Mouse (Mus musculus): ENCODE data around the gene Klk5. TPM values are rescaled to one million over a fixed set of nuclear protein-coding genes. Genes with fewer than 3 reads are reported as not detected.

Gene Klk5
- total and polyA plus RNA-seq, 3 experiments, result not detected

- no peak for DNase-seq
Measured at GRCm38 (mm10) chr7:43876444-43876843, 34.7 kb downstream of the Klk5 start.

DNA sequence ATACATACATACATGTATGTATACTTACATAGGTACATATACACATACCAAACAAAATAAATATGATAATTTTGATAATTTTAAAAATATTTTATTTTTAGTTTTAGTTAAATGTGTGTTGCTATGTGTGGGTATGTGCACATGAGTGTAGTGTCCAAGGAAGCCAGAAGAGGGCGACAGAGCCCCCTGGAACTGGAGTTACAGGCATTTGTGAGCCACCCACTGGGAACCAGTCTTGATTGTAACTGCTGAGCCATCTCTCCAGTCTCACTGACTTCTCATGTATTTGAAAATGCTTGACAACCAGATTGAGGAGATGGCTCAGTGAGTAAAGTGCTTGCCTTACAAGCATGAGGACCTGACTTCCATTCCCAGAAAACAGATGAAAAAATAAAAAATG, 36.5 kb downstream of the Klk5 start:
- no peak for DNase-seq

DNA sequence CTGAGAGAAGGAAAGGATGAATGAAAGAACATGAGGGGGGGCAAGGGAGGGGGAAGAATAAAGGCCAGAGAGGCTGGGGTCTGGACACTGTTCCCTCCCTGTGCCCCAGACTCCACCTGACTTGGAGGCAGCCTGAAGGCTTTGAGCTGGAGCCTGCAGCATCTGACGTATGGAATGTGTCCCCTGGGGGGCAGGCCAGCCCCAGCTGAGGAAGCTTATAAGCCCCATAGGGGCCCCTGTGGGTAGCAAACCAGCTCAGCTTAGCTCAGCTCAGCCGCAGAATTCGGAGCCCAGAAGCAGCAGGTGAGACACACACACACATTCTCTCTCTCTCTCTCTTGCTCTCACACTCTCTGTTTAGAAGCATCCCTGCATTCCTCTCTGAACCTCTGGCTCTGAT, 39.1 kb downstream of the Klk5 start, which contains the start of gene Klk4:
Gene Klk4, plus strand, starts transcription at position 249 of the 400 bp plus-strand sequence.
- DNase-seq, result no peak

- DNase-seq, result no peak
Measured at GRCm38 (mm10) chr7:43882346-43882745, 40.6 kb downstream of the Klk5 start.

GRCm38 (mm10) chr7:43882811-43883210, 41.0 kb downstream of the Klk5 start:
- no peak for DNase-seq

DNA sequence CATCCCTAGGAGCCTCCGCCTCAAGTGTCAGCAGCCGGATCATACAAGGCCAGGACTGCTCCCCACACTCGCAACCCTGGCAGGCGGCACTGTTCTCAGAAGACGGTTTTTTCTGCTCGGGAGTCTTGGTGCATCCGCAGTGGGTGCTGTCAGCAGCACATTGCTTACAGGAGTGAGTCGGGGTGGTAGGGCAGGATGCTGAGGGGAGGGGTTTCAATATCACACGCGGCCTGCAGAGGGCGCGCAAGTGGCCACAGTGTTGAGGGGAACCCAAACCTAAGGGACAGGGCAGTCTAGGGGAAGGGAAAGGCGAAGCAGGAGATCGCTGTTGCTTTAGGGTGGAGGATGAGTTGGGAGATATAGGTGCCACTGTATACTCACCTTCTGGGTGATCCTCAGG, 41.8 kb downstream of the Klk5 start:
- DNase-seq, result peak; percentile 37

DNA sequence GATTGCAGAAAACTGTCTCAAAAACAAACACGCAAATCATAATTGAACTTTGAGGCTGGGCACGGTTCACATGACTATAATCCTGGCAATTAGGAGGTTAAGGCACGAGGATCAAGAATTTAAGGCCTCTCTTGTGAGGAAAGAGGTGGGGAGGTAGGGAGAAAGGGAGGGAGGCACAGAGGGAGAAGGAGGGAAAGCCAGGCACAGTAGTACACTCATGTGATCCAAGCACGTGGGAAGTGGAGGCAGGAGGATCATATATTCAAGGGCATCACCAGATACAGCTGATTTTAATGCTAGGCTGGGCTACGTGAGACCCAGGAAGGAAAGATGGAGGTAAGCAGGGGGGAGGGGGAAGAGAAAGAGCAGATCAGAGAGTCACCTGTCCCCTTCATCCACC, 49.6 kb downstream of the Klk5 start:
- no peak for DNase-seq

DNA sequence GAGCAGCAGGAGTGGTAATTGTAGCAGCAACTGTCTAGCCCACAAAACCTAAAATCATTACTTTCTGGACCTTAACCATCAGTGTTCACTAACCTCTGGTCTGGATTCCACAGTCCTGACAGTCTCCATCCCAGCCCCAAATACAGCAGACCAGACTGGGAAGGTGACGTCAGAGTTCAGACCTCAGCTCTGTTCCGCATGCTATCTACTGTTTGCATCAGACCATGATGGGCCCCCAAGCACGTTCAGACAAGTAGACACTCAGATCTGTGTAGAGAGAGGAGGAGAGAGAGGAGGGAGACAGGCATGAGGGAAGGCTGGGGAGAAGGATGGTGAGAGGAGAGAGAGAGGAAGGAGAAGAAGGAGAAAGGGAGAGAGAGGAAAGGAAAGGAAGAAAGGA, 50.0 kb downstream of the Klk5 start:
- DNase-seq, result no peak

- peak; percentile 84 for DNase-seq
Measured at GRCm38 (mm10) chr7:43894836-43895235, 53.1 kb downstream of the Klk5 start.

Other genes with a start within 250 kb of the Klk5 start
- not detected for gene Zfp819, start 234.8 kb upstream of the Klk5 start, total RNA-seq (2021)
- gene Zfp819, start 234.8 kb upstream of the Klk5 start, polyA plus RNA-seq (2012; rRNA removed), result not detected in 2 replicates
- gene Ceacam18, start 207.3 kb upstream of the Klk5 start, total RNA-seq (2021), result not detected
- not detected in 2 replicates for gene Ceacam18, start 207.3 kb upstream of the Klk5 start, polyA plus RNA-seq (2012; rRNA removed)
- gene Siglece, start 181.8 kb upstream of the Klk5 start, total RNA-seq (2021), result 1 to 10 TPM; 3.5 to 5.0 TPM
- gene Siglece, start 181.8 kb upstream of the Klk5 start, polyA plus RNA-seq (2012; rRNA removed), result 3.6 and 5.3 TPM in 2 replicates
- gene Ctu1, start 170.0 kb upstream of the Klk5 start, total RNA-seq (2021), result 10 to 100 TPM in 1 of 2 experiments, 1 to 10 TPM in 1; 9.9 to 10.4 TPM
- 20.1 and 21.3 TPM in 2 replicates for gene Ctu1, start 170.0 kb upstream of the Klk5 start, polyA plus RNA-seq (2012; rRNA removed)
- not detected for gene Klk14, start 151.6 kb upstream of the Klk5 start, total RNA-seq (2021)
- gene Klk14, start 151.6 kb upstream of the Klk5 start, polyA plus RNA-seq (2012; rRNA removed), result not detected in 2 replicates
- gene Klk13, start 129.4 kb upstream of the Klk5 start, total RNA-seq (2021), result not detected
- gene Klk13, start 129.4 kb upstream of the Klk5 start, polyA plus RNA-seq (2012; rRNA removed), result 0.12 and 0.36 TPM in 2 replicates
- gene Klk12, start 73.1 kb upstream of the Klk5 start, total RNA-seq (2021), result not detected
- gene Klk12, start 73.1 kb upstream of the Klk5 start, polyA plus RNA-seq (2012; rRNA removed), result not detected in 2 replicates
- not detected for gene Klk11, start 67.4 kb upstream of the Klk5 start, total RNA-seq (2021)
- not detected in 2 replicates for gene Klk11, start 67.4 kb upstream of the Klk5 start, polyA plus RNA-seq (2012; rRNA removed)
- under 1 TPM; 0.40 to 0.62 TPM for gene Klk10, start 60.9 kb upstream of the Klk5 start, total RNA-seq (2021)
- gene Klk10, start 60.9 kb upstream of the Klk5 start, polyA plus RNA-seq (2012; rRNA removed), result 1.0 and 1.4 TPM in 2 replicates
- gene Klk9, start 50.1 kb upstream of the Klk5 start, total RNA-seq (2021), result not detected
- gene Klk9, start 50.1 kb upstream of the Klk5 start, polyA plus RNA-seq (2012; rRNA removed), result not detected in 2 replicates
- gene Klk8, start 44.4 kb upstream of the Klk5 start, total RNA-seq (2021), result 1 to 10 TPM; 3.0 to 3.5 TPM
- 1.4 and 2.3 TPM in 2 replicates for gene Klk8, start 44.4 kb upstream of the Klk5 start, polyA plus RNA-seq (2012; rRNA removed)
- gene Klk7, start 30.7 kb upstream of the Klk5 start, total RNA-seq (2021), result not detected
- gene Klk7, start 30.7 kb upstream of the Klk5 start, polyA plus RNA-seq (2012; rRNA removed), result not detected in 2 replicates
- not detected for gene Klk6, start 17.5 kb upstream of the Klk5 start, total RNA-seq (2021)
- gene Klk6, start 17.5 kb upstream of the Klk5 start, polyA plus RNA-seq (2012; rRNA removed), result not detected in 2 replicates
- gene Klk4, start 39.2 kb downstream of the Klk5 start, total RNA-seq (2021), result not detected
- not detected in 2 replicates for gene Klk4, start 39.2 kb downstream of the Klk5 start, polyA plus RNA-seq (2012; rRNA removed)
- gene Klk15, start 91.8 kb downstream of the Klk5 start, total RNA-seq (2021), result not detected
- not detected in 2 replicates for gene Klk15, start 91.8 kb downstream of the Klk5 start, polyA plus RNA-seq (2012; rRNA removed)
- gene Klk1b8, start 108.7 kb downstream of the Klk5 start, total RNA-seq (2021), result not detected
- gene Klk1b8, start 108.7 kb downstream of the Klk5 start, polyA plus RNA-seq (2012; rRNA removed), result not detected in 2 replicates
- not detected for gene Klk1b1, start 124.8 kb downstream of the Klk5 start, total RNA-seq (2021)
- not detected in 2 replicates for gene Klk1b1, start 124.8 kb downstream of the Klk5 start, polyA plus RNA-seq (2012; rRNA removed)
- not detected for gene Klk1b9, start 134.1 kb downstream of the Klk5 start, total RNA-seq (2021)
- gene Klk1b9, start 134.1 kb downstream of the Klk5 start, polyA plus RNA-seq (2012; rRNA removed), result not detected in 2 replicates
- gene Klk1b11, start 153.9 kb downstream of the Klk5 start, total RNA-seq (2021), result not detected
- not detected in 2 replicates for gene Klk1b11, start 153.9 kb downstream of the Klk5 start, polyA plus RNA-seq (2012; rRNA removed)
- not detected for gene Klk1b26, start 170.2 kb downstream of the Klk5 start, total RNA-seq (2021)
- not detected in 2 replicates for gene Klk1b26, start 170.2 kb downstream of the Klk5 start, polyA plus RNA-seq (2012; rRNA removed)
- gene Klk1b27, start 210.3 kb downstream of the Klk5 start, total RNA-seq (2021), result not detected
- gene Klk1b27, start 210.3 kb downstream of the Klk5 start, polyA plus RNA-seq (2012; rRNA removed), result not detected in 2 replicates